Mouse (Mus musculus) kidney, postnatal 10 days (tissue): Measurements from ENCODE around the gene Nod1.

Experiments
- DNase-seq: peaks from one replicate; pipeline ENCODE4 v3.0.0; 2021; ENCODE audit warnings: mixed read lengths

The Nod1 gene

DNA sequence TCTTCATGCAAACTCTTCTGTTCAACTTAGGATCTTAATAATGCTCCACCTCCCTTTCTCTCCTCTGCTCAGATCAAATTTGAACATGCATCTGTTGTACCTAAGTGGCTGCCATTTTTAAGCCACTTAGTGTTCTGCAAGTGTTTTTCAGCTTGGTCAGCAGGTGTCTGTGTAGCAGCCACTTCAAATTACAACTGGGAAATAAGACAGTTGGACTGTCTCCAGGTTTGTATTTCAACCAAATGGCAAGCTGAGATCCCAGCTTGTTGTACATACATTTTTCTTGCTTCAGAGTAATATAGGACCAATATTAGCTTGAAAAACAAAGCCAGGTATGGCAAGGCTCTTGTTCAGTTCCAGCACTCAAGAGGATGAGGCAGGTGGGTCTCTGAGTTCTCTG lies 93.9 kb downstream of the Nod1 start:
- DNase-seq: no peak

GRCm38 (mm10) chr6:54877651-54878050 lies 94.8 kb downstream of the Nod1 start:
- DNase-seq: no peak

DNA sequence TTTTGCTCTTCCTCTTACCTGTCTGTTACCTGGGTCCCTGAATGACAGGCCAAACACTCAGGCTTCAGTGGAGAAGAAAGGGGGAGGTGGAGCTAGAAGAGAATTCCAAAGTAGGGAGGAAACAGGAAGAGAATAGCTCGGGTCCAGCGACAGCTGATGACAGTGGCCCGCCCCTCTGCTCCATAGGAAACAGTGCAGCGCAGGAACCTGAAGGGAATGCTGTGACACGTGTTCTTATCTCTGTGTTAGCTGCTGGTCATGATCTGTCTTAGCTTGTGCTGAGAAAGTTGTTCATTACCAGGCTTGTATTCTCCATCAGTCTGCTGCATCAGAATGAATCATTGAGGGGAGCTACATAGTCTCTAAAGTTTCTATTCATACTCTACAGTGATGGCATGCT lies 95.6 kb downstream of the Nod1 start:
- peak; percentile 37 for DNase-seq
